Mouse (Mus musculus) bone marrow, adult 2 months (tissue): ENCODE results near the gene Mrrf. TPM values are rescaled to one million over a fixed set of nuclear protein-coding genes. Genes with fewer than 3 reads are reported as not detected.
A peak's percentile ranks its signal among the peaks of the same experiment; 100 is the strongest.

Experiments used
- H3K27ac ChIP-seq: fragments of 200-500 bp; 2 replicates; pipeline ENCODE4 v1.5.1; 2012; ENCODE audit warnings: low read depth, mild to moderate bottlenecking, control low read depth, inconsistent platforms, low read length; ENCODE audit not compliant: control insufficient read depth, poor library complexity, insufficient read depth
- H3K4me1 ChIP-seq: fragments of 200-500 bp; 2 replicates; pipeline ENCODE4 v1.6.1; 2011; ENCODE audit warnings: low read length; ENCODE audit not compliant: control insufficient read depth, insufficient read depth
- H3K4me3 ChIP-seq: fragments of 200-500 bp; replicated peaks from 2 replicates; pipeline ENCODE3; 2011; ENCODE audit warnings: mild to moderate bottlenecking, low read depth, low read length, control low read depth; ENCODE audit not compliant: control insufficient read depth
- CTCF ChIP-seq: fragments of 200-500 bp; IDR thresholded peaks from 2 replicates; pipeline ENCODE4 v1.5.1; 2011; ENCODE audit warnings: low read length, control low read depth; ENCODE audit not compliant: control insufficient read depth, insufficient read depth
- POLR2A ChIP-seq: fragments of 200-500 bp; IDR thresholded peaks from 2 replicates; pipeline ENCODE4 v1.6.1; 2011; ENCODE audit warnings: low read depth, mild to moderate bottlenecking, control low read depth, low read length, borderline replicate concordance; ENCODE audit not compliant: control insufficient read depth
- WGBS: fragments of 180-500 bp; shearing (Covaris S2); methylation state at CpG from one replicate; pipeline ENCODE4 v1.1.7; 2018; 5-methylcytosine and 5-hydroxymethylcytosine counted together
- polyA plus RNA-seq: library from polyadenylated mRNA; stranded (reverse); fragments of >200 nt; gene quantifications from 2 replicates; pipeline ENCODE4 v1.2.4, GENCODE M21; 2011; ENCODE audit warnings: low replicate concordance; ENCODE audit not compliant: missing spikeins, insufficient read depth, insufficient read length

Mrrf gene
- polyA plus RNA-seq, 1 experiment = 6.7 TPM

DNA sequence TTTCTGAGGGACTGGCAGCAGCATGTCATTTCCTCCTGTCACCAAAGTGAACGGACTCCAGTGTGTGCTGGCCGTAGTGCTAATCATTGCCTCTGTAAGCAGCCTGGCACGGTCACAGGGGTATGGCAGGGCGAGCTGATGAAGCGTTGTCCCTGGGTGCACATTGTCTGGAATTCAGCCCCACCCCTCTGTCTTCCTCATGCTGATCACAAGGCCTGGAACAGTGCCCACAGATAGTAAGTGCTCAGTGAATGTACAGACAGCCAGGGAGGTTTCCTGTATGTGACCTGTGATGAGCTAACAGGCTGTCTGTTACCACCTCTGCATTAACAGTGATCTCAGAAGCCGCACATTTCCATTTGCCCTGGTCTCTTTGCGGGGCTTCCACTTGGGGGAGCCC, 76.9 kb downstream of the Mrrf start:
- Histone ChIP-seq H3K4me1 (no peaks in the 10 kb centered on the region; the same call in 1 of the 2 replicates), H3K4me3 (no peak overlapping the region), H3K27ac (no peak overlapping the region)
- TF ChIP-seq POLR2A = no peak
- 29% methylated on average over 7 of the region's 7 CpGs for WGBS

DNA sequence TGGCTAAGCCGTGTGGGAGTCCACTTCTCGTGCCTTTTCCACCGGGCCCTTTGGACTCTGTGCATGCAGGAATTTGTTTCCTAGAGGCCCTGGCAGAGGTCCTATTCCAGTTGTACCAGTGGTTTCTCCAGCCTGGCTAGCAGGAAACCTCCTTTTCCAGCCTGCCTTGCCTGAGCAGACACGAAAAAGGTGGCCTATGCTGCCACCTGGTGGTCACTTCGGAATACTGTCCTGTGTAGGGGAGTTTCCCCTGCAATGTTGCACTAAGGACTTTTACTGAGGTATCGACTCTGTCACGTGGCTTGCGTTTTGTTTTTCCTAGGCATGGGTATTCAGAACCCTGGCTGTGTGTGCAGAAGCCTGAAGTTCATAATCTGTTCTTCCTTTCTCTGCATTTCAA, 77.8 kb downstream of the Mrrf start:
- no peak overlapping the region for H3K27ac ChIP-seq
- H3K4me1 ChIP-seq = no peaks in the 10 kb centered on the region; the same call in 1 of the 2 replicates
- whole genome bisulfite sequencing = 9% methylated on average over 8 of the region's 8 CpGs
- no peak overlapping the region for H3K4me3 ChIP-seq
- TF ChIP-seq CTCF = peak; percentile 95
- TF ChIP-seq POLR2A = no peak

DNA sequence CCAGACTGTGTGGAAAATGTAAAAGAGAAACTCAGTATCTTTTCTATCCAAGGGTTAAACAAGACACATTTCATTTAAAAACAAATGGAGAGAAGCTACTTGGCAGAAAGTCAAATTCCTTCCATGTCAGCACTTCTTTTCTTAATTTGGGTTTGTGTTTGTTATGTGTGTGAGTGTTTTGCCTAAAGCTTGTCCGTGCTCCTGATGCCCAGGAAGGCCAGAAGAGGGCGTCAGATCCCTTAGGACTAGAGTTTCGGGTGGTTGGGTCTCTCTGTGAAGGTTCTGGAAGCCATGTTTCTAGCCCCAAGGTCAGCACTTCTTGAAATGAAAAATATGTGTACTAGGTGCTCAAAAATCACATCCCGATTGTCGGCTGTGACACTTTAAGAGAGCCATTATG, 78.2 kb downstream of the Mrrf start:
- no peaks in the 10 kb centered on the region; the same call in 1 of the 2 replicates for H3K4me1 ChIP-seq
- H3K27ac ChIP-seq = no peak overlapping the region
- TF ChIP-seq POLR2A (no peak), CTCF (peak; percentile 50)
- H3K4me3 ChIP-seq = no peak overlapping the region
- WGBS = 50% methylated on average over 5 of the region's 5 CpGs

DNA sequence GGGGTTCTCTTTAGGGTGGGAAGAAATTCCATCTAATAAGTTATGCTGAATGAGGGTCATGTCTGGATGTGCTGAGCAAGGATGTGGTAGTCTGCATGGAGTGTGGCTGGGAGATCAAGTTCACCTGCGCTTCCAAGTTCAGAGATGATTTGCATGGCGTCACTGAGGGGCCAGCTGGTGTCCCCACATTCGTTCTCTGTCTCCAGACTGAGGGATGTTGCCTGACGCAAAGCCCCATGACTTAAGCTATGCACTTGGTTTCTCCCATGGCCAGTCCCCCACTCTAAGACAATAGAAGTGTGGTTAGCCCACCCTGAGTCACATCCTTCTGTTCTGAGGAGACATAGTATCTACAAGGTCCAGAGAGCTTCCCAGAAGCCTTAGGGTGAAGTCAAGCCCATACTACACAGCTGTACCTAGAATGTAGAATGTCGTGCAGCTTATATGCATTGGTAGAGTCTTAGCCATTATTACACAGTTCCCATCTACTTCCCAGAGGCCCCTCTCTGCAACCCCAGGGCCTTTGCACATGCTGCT, 79.1 kb downstream of the Mrrf start:
- Histone ChIP-seq H3K4me3 (no peak overlapping the region), H3K27ac (no peak overlapping the region), H3K4me1 (peaks cover 3% of the 10 kb centered on the region; the same call in 1 of the 2 replicates)
- 79% methylated on average over 5 of the region's 5 CpGs for WGBS
- TF ChIP-seq POLR2A = no peak

DNA sequence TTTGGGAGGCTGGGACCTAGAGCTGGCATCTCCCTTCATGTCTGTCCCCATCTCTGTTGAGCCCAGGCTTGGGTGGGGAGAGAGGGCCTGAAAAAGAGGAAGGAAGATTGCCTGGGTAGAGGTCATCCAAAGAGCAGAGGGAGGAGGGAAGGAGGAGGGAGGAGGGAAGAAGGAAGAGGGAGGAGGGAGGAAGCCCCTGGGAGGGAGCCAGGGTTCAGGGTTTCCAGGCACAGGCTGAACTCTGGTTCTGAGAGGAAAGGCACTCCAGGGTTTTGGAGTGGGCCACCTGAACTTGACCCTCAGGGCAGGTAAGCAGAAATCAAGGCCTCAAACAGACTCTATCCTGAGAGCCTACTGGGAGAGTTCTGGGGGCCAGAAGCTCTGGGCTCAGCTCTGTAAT, 80.4 kb downstream of the Mrrf start:
- TF ChIP-seq POLR2A (no peak), CTCF (no peak)

DNA sequence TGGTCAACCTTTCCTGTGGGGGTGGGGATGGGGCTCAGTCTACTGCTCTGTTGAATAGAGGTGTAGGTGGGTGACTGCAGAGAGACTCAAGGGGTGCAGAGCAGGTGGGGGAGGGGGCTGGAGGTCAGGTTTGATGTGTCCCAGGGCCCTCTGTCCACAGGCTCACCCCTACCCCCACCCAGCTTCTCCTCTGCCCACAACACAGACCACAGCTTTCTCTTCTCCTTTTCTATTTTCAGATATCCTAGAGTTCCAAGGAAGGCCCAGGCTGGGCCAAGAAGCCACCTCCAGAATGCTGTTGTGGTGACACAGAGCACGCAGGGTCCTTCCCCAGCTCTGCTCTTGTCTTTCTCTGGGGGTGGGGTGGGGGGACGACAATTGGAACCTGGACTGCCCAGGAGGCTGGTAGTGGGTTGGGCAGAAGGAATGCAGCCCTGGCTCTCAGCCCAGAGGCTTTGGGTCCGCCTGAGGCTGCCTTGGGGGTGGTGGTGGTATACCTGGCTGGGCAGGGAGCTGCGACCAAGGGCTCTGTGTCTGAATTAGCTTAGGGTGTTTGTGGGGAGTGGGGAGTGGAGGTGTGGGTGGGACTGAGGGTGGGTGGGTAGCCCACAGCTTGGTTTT, 80.9 kb downstream of the Mrrf start:
- Histone ChIP-seq H3K4me3 (peak overlapping the region; percentile 44), H3K4me1 (peaks cover 3% of the 10 kb centered on the region; the same call in 1 of the 2 replicates), H3K27ac (peak overlapping the region; percentile 47)
- 3% methylated on average over 4 of the region's 4 CpGs for WGBS
- TF ChIP-seq POLR2A = no peak

More for the DNA sequence above, 80.4 kb downstream of the Mrrf start:
- Histone ChIP-seq H3K4me3 (peak overlapping the region; percentile 44), H3K27ac (peak overlapping the region; percentile 47), H3K4me1 (peaks cover 3% of the 10 kb centered on the region; the same call in 1 of the 2 replicates)

DNA sequence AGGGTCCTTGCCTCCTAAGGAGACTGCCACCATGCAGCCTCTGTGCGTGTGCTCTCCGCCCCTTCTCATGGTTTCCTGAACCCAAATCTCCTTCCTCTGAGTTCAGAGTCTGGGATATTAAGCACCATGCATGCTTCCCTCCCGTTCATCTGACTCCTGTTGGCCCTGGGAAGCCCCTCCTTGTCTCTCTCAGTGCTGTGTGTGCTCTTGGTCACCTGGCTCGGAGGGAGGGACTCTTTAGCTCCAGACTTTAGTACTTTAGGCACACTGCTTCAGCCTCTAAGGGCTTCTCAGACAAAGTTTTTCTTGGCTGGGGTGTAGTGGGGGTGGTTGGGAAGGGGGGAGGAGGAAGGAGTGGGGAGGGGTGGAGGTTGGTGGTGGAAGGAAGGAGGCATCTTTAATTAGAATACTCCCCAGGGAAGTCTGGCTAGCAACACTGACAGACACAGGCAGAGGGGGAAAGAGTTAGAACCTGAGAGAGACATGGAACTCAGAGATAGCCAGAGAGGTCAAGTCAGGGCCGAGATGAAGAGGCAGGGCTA, 81.6 kb downstream of the Mrrf start:
- Histone ChIP-seq H3K4me1 (peaks cover 3% of the 10 kb centered on the region; the same call in 1 of the 2 replicates), H3K4me3 (peak overlapping the region; percentile 15), H3K27ac (no peak overlapping the region)
- 7% methylated on average over 5 of the region's 5 CpGs for WGBS
- TF ChIP-seq POLR2A (no peak), CTCF (no peak)

DNA sequence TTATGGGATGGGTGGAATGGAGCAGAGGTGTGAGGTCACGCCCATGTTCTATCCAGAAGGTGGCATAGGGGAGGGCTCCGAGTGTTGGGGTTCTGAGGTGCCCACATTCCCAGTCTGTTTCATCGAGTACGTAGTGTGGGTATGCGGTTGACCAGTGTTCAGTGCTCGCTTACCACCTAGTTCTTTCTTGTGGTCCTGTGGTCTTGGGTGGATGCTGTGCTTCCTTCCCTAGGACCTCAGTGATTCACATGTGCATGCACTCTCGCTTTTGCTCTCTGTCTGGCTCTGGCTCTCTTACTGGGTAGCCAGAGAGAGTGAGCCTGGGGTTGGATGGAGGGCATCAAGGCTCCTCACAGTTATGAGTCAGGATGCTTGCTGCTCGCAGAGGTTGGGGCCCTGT, 83.9 kb downstream of the Mrrf start:
- WGBS = 22% methylated on average over 8 of the region's 8 CpGs
- Histone ChIP-seq H3K4me1 (peaks cover 3% of the 10 kb centered on the region; the same call in 1 of the 2 replicates), H3K27ac (no peak overlapping the region), H3K4me3 (no peak overlapping the region)
- TF ChIP-seq CTCF (no peak), POLR2A (no peak)
